Mouse (Mus musculus) heart, embryonic 15.5 days (tissue): ENCODE results near the gene Tstd2. TPM values are rescaled to one million over a fixed set of nuclear protein-coding genes. Genes with fewer than 3 reads are reported as not detected.

Experiments used
- ATAC-seq: fragments of 200-750 bp; cut with Nextera tagmentation; replicated peaks from 2 replicates; pipeline ENCODE4 v1.8.0; 2017; ENCODE audit warnings: low read depth, moderate TSS enrichment; ENCODE audit not compliant: insufficient number of reproducible peaks, insufficient read depth, low FRiP score
- H3K27ac ChIP-seq: fragments of 300-500 bp; sonication (generic); 2 replicates; pipeline ENCODE4 v1.5.1; 2015; ENCODE audit warnings: mild to moderate bottlenecking, inconsistent platforms
- H3K27me3 ChIP-seq: fragments of 300-500 bp; sonication (generic); 2 replicates; pipeline ENCODE4 v1.6.1; 2015; ENCODE audit warnings: inconsistent platforms
- H3K36me3 ChIP-seq: fragments of 300-500 bp; sonication (generic); 2 replicates; pipeline ENCODE4 v1.6.1; 2015; ENCODE audit warnings: mild to moderate bottlenecking, inconsistent platforms
- H3K4me1 ChIP-seq: fragments of 300-500 bp; sonication (generic); replicated peaks from 2 replicates; pipeline ENCODE4 v1.6.1; 2015; ENCODE audit warnings: inconsistent platforms
- H3K4me2 ChIP-seq: fragments of 300-500 bp; sonication (generic); 2 replicates; pipeline ENCODE4 v1.6.1; 2015; ENCODE audit warnings: inconsistent platforms, mild to moderate bottlenecking, moderate library complexity
- H3K4me3 ChIP-seq: fragments of 300-500 bp; sonication (generic); 2 replicates; pipeline ENCODE4 v1.5.1; 2015; ENCODE audit warnings: mild to moderate bottlenecking, inconsistent platforms
- H3K9ac ChIP-seq: fragments of 300-500 bp; sonication (generic); 2 replicates; pipeline ENCODE4 v1.6.1; 2015; ENCODE audit warnings: mild to moderate bottlenecking, inconsistent platforms
- H3K9me3 ChIP-seq: fragments of 300-500 bp; sonication (generic); replicated peaks from 2 replicates; pipeline ENCODE4 v1.6.1; 2016; ENCODE audit warnings: inconsistent platforms
- WGBS: fragments of 180-500 bp; shearing (Covaris S2); methylation state at CpG from one replicate; pipeline ENCODE4 v1.1.7; 2015; ENCODE audit warnings: mixed read lengths; 5-methylcytosine and 5-hydroxymethylcytosine counted together
- polyA plus RNA-seq: library from polyadenylated mRNA; unstranded; fragments of >200 nt; fragmentation: Nextera tagmentation; extraction: Ambion mirVana; gene quantifications from 2 replicates; pipeline ENCODE4 v1.2.1, GENCODE M21; 2015

The Tstd2 gene
- polyA plus RNA-seq, 1 experiment from 2014 or later = 24.2 TPM

- H3K4me3 ChIP-seq = no peak overlapping the region
- peaks cover 69% of the 10 kb centered on the region for H3K36me3 ChIP-seq
- H3K27ac ChIP-seq = no peak overlapping the region
- no peak overlapping the region for H3K4me2 ChIP-seq
- no peaks in the 10 kb centered on the region for H3K27me3 ChIP-seq
- 0 out of 2 replicates have a peak, but pooled peaks have one; percentile 8 for ATAC-seq
- H3K4me1 ChIP-seq = peaks cover 15% of the 10 kb centered on the region
- WGBS = 57% methylated on average over 15 of the region's 15 CpGs
- no peak overlapping the region for H3K9ac ChIP-seq
- H3K9me3 ChIP-seq = no peaks in the 10 kb centered on the region
These were observed 43.3 kb downstream of the Tstd2 start for GRCm38 (mm10) chr4:46094916-46095825.

- ATAC-seq = no peak
- peaks cover 64% of the 10 kb centered on the region for H3K36me3 ChIP-seq
- 84% methylated on average over 5 of the region's 5 CpGs for WGBS
These were observed 45.9 kb downstream of the Tstd2 start for GRCm38 (mm10) chr4:46092429-46093076.

GRCm38 (mm10) chr4:46089524-46090125 is 48.9 kb downstream of the Tstd2 start:
- no peak for ATAC-seq
- WGBS = 92% methylated on average over 14 of the region's 14 CpGs
- no peaks in the 10 kb centered on the region for H3K9me3 ChIP-seq
- no peak overlapping the region for H3K27ac ChIP-seq
- peaks cover 61% of the 10 kb centered on the region for H3K36me3 ChIP-seq
- no peaks in the 10 kb centered on the region for H3K27me3 ChIP-seq
- H3K9ac ChIP-seq = no peak overlapping the region
- peaks cover 32% of the 10 kb centered on the region for H3K4me1 ChIP-seq
- no peak overlapping the region for H3K4me2 ChIP-seq
- no peak overlapping the region for H3K4me3 ChIP-seq

More at GRCm38 (mm10) chr4:46092429-46093076, 45.9 kb downstream of the Tstd2 start:
- no peak overlapping the region for H3K9ac ChIP-seq
- H3K4me3 ChIP-seq = no peak overlapping the region
- peaks cover 10% of the 10 kb centered on the region for H3K4me1 ChIP-seq
- no peaks in the 10 kb centered on the region for H3K9me3 ChIP-seq
- no peak overlapping the region for H3K4me2 ChIP-seq
- no peak overlapping the region for H3K27ac ChIP-seq
- H3K27me3 ChIP-seq = no peaks in the 10 kb centered on the region

GRCm38 (mm10) chr4:46087852-46088251 is 50.6 kb downstream of the Tstd2 start:
- H3K4me2 ChIP-seq = no peak overlapping the region
- no peak; the same call in 1 of the 2 replicates for ATAC-seq
- no peaks in the 10 kb centered on the region for H3K27me3 ChIP-seq
- peaks cover 37% of the 10 kb centered on the region for H3K4me1 ChIP-seq
- peaks cover 47% of the 10 kb centered on the region; the same call in 1 of the 2 replicates for H3K36me3 ChIP-seq
- H3K9ac ChIP-seq = no peak overlapping the region
- peak overlapping the region; percentile 78 for H3K27ac ChIP-seq
- no peaks in the 10 kb centered on the region for H3K9me3 ChIP-seq
- no peak overlapping the region for H3K4me3 ChIP-seq
- WGBS = 20% methylated on average over 5 of the region's 5 CpGs

DNA sequence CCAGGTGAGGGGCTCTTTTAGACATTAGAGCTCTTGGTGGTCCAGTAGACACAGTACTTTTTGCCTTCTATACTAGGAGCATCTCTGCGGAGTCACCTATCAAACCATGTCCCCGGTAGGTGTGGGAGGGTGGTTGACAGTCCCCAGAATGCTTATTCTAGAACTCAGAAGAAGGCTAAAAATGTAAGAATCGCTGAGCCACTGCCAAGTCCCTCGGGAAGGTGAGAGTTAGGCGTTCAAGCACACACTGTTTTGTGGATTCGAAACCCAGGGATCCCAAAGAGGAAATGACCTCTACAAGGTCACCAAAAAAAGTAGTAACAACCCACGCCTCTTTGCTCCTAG is 51.1 kb downstream of the Tstd2 start:
- no peaks in the 10 kb centered on the region for H3K27me3 ChIP-seq
- ATAC-seq = no peak
- H3K9me3 ChIP-seq = no peaks in the 10 kb centered on the region
- WGBS = 49% methylated on average over 7 of the region's 7 CpGs
- H3K9ac ChIP-seq = no peak overlapping the region
- H3K4me2 ChIP-seq = no peak overlapping the region
- H3K27ac ChIP-seq = peak overlapping the region; percentile 78
- peaks cover 43% of the 10 kb centered on the region; the same call in 1 of the 2 replicates for H3K36me3 ChIP-seq
- no peak overlapping the region for H3K4me3 ChIP-seq
- H3K4me1 ChIP-seq = peaks cover 37% of the 10 kb centered on the region

- no peak for ATAC-seq
- H3K36me3 ChIP-seq = peaks cover 41% of the 10 kb centered on the region; the same call in 1 of the 2 replicates
- H3K27ac ChIP-seq = peak overlapping the region; percentile 78
- H3K4me1 ChIP-seq = peaks cover 37% of the 10 kb centered on the region
- no peak overlapping the region for H3K4me2 ChIP-seq
- H3K4me3 ChIP-seq = no peak overlapping the region
- 56% methylated on average over 18 of the region's 18 CpGs for WGBS
- H3K9ac ChIP-seq = no peak overlapping the region
- H3K9me3 ChIP-seq = no peaks in the 10 kb centered on the region
- no peaks in the 10 kb centered on the region for H3K27me3 ChIP-seq
These were observed 51.6 kb downstream of the Tstd2 start for GRCm38 (mm10) chr4:46086718-46087426.

GRCm38 (mm10) chr4:46085223-46085811 is 53.2 kb downstream of the Tstd2 start:
- ATAC-seq = no peak
- Histone ChIP-seq H3K27me3 (no peaks in the 10 kb centered on the region), H3K4me2 (no peak overlapping the region), H3K36me3 (peaks cover 30% of the 10 kb centered on the region; the same call in 1 of the 2 replicates), H3K4me3 (no peak overlapping the region), H3K9me3 (no peaks in the 10 kb centered on the region), H3K27ac (0 out of 2 replicates have a peak overlapping the region, but pooled peaks have one; percentile 8), H3K4me1 (peaks cover 43% of the 10 kb centered on the region), H3K9ac (no peak overlapping the region)
- WGBS = 52% methylated on average over 9 of the region's 9 CpGs

GRCm38 (mm10) chr4:46084416-46085172 is 53.9 kb downstream of the Tstd2 start:
- no peak for ATAC-seq
- WGBS = 64% methylated on average over 9 of the region's 9 CpGs
- Histone ChIP-seq H3K27ac (0 out of 2 replicates have a peak overlapping the region, but pooled peaks have one; percentile 8), H3K4me3 (no peak overlapping the region), H3K9me3 (no peaks in the 10 kb centered on the region), H3K36me3 (peaks cover 31% of the 10 kb centered on the region; the same call in 1 of the 2 replicates), H3K27me3 (no peaks in the 10 kb centered on the region), H3K9ac (no peak overlapping the region), H3K4me2 (no peak overlapping the region), H3K4me1 (peaks cover 43% of the 10 kb centered on the region)

DNA sequence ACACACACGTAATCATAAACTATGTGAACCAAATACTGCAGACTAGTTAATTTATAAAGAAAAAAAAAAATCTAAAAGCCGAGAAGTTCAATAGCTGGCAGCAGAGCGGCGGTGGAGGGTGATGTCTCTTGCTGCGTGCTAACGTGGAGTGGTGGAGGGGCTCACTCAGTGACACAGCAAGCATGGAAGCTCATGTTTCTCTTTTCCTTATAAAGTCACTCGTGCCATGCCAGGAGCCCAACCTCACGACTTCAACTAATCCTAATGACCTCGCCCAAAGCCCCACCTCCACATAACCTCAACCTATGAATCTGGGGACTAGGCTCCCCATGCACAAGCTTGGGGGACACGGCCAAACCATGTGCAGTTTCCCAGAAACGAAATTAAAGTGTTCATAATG is 55.9 kb downstream of the Tstd2 start:
- no peak for ATAC-seq
- H3K9ac ChIP-seq = no peak overlapping the region
- 69% methylated on average over 11 of the region's 11 CpGs for WGBS
- no peak overlapping the region for H3K4me3 ChIP-seq
- no peaks in the 10 kb centered on the region for H3K27me3 ChIP-seq
- no peak overlapping the region for H3K4me2 ChIP-seq
- no peaks in the 10 kb centered on the region for H3K9me3 ChIP-seq
- H3K36me3 ChIP-seq = peaks cover 34% of the 10 kb centered on the region; the same call in 1 of the 2 replicates
- H3K27ac ChIP-seq = no peak overlapping the region
- peaks cover 37% of the 10 kb centered on the region for H3K4me1 ChIP-seq

GRCm38 (mm10) chr4:46080261-46080660 is 58.2 kb downstream of the Tstd2 start:
- Histone ChIP-seq H3K4me2 (no peak overlapping the region), H3K4me3 (no peak overlapping the region), H3K9ac (no peak overlapping the region), H3K4me1 (peaks cover 32% of the 10 kb centered on the region), H3K27me3 (no peaks in the 10 kb centered on the region), H3K9me3 (no peaks in the 10 kb centered on the region), H3K27ac (no peak overlapping the region), H3K36me3 (peaks cover 21% of the 10 kb centered on the region; the same call in 1 of the 2 replicates)
- 91% methylated on average over 4 of the region's 4 CpGs for WGBS
- no peak for ATAC-seq
